Mouse (Mus musculus) testis, adult 2 months (tissue): ENCODE data around the gene Jade1. TPM values are rescaled to one million over a fixed set of nuclear protein-coding genes. Genes with fewer than 3 reads are reported as not detected.

Source experiments
- H3K27ac ChIP-seq: fragments of 200-500 bp; 2 replicates; pipeline ENCODE4 v1.5.1; 2012; ENCODE audit warnings: low read depth, low read length; ENCODE audit not compliant: control insufficient read depth, insufficient read depth
- H3K27me3 ChIP-seq: fragments of 200-500 bp; 2 replicates; pipeline ENCODE4 v1.6.1; 2012; ENCODE audit warnings: mild to moderate bottlenecking, low read length, moderate library complexity; ENCODE audit not compliant: control insufficient read depth, insufficient read depth
- H3K36me3 ChIP-seq: fragments of 200-500 bp; 2 replicates; pipeline ENCODE4 v1.6.1; 2012; ENCODE audit warnings: mild to moderate bottlenecking, low read length; ENCODE audit not compliant: control insufficient read depth, insufficient read depth
- H3K4me1 ChIP-seq: fragments of 200-500 bp; 2 replicates; pipeline ENCODE4 v1.6.1; 2012; ENCODE audit warnings: low read length; ENCODE audit not compliant: control insufficient read depth, insufficient read depth
- H3K4me3 ChIP-seq: fragments of 200-500 bp; 2 replicates; pipeline ENCODE4 v1.5.1; 2012; ENCODE audit warnings: low read depth, mild to moderate bottlenecking, low read length, moderate library complexity, mixed read lengths; ENCODE audit not compliant: control insufficient read depth
- CTCF ChIP-seq: fragments of 200-500 bp; IDR thresholded peaks from 2 replicates; pipeline ENCODE4 v1.5.1; 2012; ENCODE audit warnings: low read depth, mild to moderate bottlenecking, inconsistent platforms, low read length, moderate library complexity; ENCODE audit not compliant: control insufficient read depth, insufficient read depth, insufficient replicate concordance
- POLR2A ChIP-seq: fragments of 200-500 bp; IDR thresholded peaks from 2 replicates; pipeline ENCODE4 v1.6.1; 2012; ENCODE audit warnings: low read depth, mild to moderate bottlenecking, inconsistent platforms, low read length, moderate library complexity; ENCODE audit not compliant: control insufficient read depth
- polyA plus RNA-seq: library from polyadenylated mRNA; depleted of rRNA; stranded (reverse); fragments of >200 nt; gene quantifications from 2 replicates; pipeline ENCODE4 v1.2.3, GENCODE M21; 2012; rRNA removed

The Jade1 gene
- polyA plus RNA-seq, 1 experiment: 9.1 TPM

- Histone ChIP-seq H3K4me1 (no peaks in the 10 kb centered on the region), H3K27ac (no peak overlapping the region), H3K27me3 (no peaks in the 10 kb centered on the region), H3K4me3 (no peak overlapping the region), H3K36me3 (no peaks in the 10 kb centered on the region; the same call in 1 of the 2 replicates)
- TF ChIP-seq POLR2A (no peak), CTCF (no peak)
Observed at GRCm38 (mm10) chr3:41612211-41612610, 56.7 kb downstream of the Jade1 start.

- H3K27me3 ChIP-seq: no peaks in the 10 kb centered on the region
- TF ChIP-seq POLR2A (no peak), CTCF (no peak)
- H3K4me3 ChIP-seq: no peak overlapping the region
- H3K4me1 ChIP-seq: no peaks in the 10 kb centered on the region
- no peaks in the 10 kb centered on the region; the same call in 1 of the 2 replicates for H3K36me3 ChIP-seq
- H3K27ac ChIP-seq: no peak overlapping the region
Observed at GRCm38 (mm10) chr3:41613706-41614105, 58.2 kb downstream of the Jade1 start.

- Histone ChIP-seq H3K27ac (no peak overlapping the region), H3K36me3 (no peaks in the 10 kb centered on the region; the same call in 1 of the 2 replicates), H3K27me3 (no peaks in the 10 kb centered on the region), H3K4me1 (no peaks in the 10 kb centered on the region), H3K4me3 (no peak overlapping the region)
- TF ChIP-seq CTCF (no peak), POLR2A (no peak)
Observed at GRCm38 (mm10) chr3:41614230-41614985, 58.9 kb downstream of the Jade1 start.

- Histone ChIP-seq H3K27me3 (no peaks in the 10 kb centered on the region), H3K4me1 (no peaks in the 10 kb centered on the region), H3K4me3 (no peak overlapping the region), H3K27ac (no peak overlapping the region), H3K36me3 (no peaks in the 10 kb centered on the region; the same call in 1 of the 2 replicates)
- TF ChIP-seq POLR2A (no peak), CTCF (no peak)
Observed at GRCm38 (mm10) chr3:41618036-41618435, 62.5 kb downstream of the Jade1 start.

- no peaks in the 10 kb centered on the region; the same call in 1 of the 2 replicates for H3K36me3 ChIP-seq
- H3K27me3 ChIP-seq: no peaks in the 10 kb centered on the region
- no peak overlapping the region for H3K4me3 ChIP-seq
- no peaks in the 10 kb centered on the region for H3K4me1 ChIP-seq
- TF ChIP-seq POLR2A: no peak
- no peak for TF ChIP-seq CTCF
- no peak overlapping the region for H3K27ac ChIP-seq
Observed at GRCm38 (mm10) chr3:41618488-41618887, 63.0 kb downstream of the Jade1 start.

GRCm38 (mm10) chr3:41620971-41621370, 65.4 kb downstream of the Jade1 start:
- Histone ChIP-seq H3K4me3 (no peak overlapping the region), H3K4me1 (no peaks in the 10 kb centered on the region), H3K36me3 (no peaks in the 10 kb centered on the region), H3K27me3 (no peaks in the 10 kb centered on the region), H3K27ac (no peak overlapping the region)
- TF ChIP-seq POLR2A (no peak), CTCF (no peak)

GRCm38 (mm10) chr3:41655642-41656041, 100.1 kb downstream of the Jade1 start:
- no peaks in the 10 kb centered on the region for H3K36me3 ChIP-seq
- no peaks in the 10 kb centered on the region for H3K4me1 ChIP-seq
- no peaks in the 10 kb centered on the region for H3K27me3 ChIP-seq
- TF ChIP-seq POLR2A (no peak), CTCF (no peak)
- H3K27ac ChIP-seq: no peak overlapping the region
- no peak overlapping the region for H3K4me3 ChIP-seq

Other genes starting within 250 kb of the Jade1 start
- 50.1 and 57.8 TPM in 2 replicates for gene Sclt1, start 186.8 kb downstream of the Jade1 start, polyA plus RNA-seq
- gene D3Ertd751e, start 186.9 kb downstream of the Jade1 start, polyA plus RNA-seq: 2.9 TPM in 2 replicates